Mouse (Mus musculus): Measurements from ENCODE around the gene Cyyr1. TPM values are rescaled to one million over a fixed set of nuclear protein-coding genes. Genes with fewer than 3 reads are reported as not detected.

The Cyyr1 gene
- total RNA-seq, 4 experiments from 2014 or later, result 4.6 to 5.0 (median 4.9) TPM

- DNase-seq (ENCODE audit: low spot score in 2 of 2), result no peak
These were observed 83.1 kb downstream of the Cyyr1 start for GRCm38 (mm10) chr16:85470057-85470456.

DNA sequence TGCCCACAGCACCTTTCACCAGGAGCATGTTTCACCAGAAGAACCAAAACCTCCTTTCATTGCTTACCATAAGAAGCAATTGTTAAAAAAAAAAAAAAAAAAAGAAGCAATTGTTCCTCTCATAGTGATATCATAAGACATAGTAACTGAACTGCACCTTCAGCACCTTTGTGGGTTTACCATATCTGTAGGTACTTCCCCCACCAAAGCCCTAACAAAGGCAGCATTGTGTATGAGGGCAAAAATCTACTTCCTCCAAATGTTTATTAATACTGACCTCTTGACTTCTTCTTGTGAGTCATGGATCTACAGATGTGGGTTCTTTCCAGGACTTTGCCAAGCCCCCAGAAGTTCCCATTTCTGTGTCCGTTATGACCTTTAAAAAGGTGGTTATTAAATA is 98.2 kb downstream of the Cyyr1 start:
- DNase-seq (ENCODE audit: low spot score in 2 of 2), result no peak

DNA sequence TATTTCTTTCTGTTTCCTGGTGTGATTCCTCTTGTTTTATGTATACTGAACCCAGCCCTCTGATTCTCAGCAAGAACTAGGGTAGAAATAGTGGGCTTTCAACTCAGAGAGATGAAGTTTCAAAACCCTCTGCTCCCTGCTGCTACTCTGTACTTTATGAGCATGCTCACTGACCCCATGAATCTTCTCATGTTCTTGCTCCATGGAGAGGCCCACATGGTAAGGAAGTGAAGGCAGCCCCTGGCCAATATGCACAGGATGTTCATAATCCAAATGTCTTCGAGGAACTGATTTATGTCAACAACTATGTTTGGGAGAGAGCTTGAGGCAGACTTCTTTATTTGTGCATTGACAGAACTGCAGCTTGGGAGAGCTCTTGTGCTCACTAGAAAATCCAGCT is 106.9 kb downstream of the Cyyr1 start:
- no peak for DNase-seq (ENCODE audit: low spot score in 2 of 2)

DNA sequence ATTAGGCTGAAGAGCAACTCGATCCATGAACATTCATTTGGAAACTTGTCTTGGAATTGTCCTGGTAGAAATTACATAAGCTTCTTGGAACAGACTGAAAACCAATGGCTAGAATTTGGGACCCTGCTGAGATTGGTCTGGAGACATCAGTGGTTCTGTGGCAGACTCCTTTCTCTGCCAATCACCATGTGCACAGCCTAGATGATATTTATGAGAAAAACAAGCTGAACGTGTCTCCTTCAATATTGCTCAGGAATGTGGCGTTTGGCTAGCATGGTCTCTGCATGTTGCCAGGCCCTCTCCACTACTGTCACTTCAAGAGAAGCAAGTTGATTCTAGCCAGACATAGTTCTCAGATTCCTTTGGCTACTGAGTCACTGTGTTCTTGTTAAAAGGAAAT is 107.4 kb downstream of the Cyyr1 start:
- DNase-seq (ENCODE audit: low spot score in 2 of 2), result no peak

DNA sequence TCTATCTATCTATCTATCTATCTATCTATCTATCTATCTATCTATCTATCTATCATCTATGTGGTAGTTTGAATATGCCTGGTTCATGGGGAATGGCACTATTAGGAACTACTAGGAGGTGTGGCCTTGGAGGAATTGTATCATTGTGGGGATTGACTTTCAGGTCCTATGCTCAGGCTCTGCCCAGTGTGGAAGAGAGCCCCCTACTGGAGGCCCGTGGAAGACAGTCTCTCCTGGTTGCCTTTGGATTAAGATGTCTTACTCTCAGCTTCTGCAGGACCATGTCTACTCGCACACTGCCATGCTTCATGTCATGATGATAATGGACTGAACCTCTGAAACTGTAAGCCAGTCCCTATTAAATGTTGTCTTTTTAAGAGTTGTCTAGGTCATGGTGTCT is 117.8 kb downstream of the Cyyr1 start:
- DNase-seq (ENCODE audit: low spot score in 2 of 2), result peak in 1 of 2 experiments; percentile 51

- DNase-seq (ENCODE audit: low spot score in 2 of 2), result peak; percentile 11 to 35
These were observed 124.0 kb downstream of the Cyyr1 start for GRCm38 (mm10) chr16:85429173-85429572.

DNA sequence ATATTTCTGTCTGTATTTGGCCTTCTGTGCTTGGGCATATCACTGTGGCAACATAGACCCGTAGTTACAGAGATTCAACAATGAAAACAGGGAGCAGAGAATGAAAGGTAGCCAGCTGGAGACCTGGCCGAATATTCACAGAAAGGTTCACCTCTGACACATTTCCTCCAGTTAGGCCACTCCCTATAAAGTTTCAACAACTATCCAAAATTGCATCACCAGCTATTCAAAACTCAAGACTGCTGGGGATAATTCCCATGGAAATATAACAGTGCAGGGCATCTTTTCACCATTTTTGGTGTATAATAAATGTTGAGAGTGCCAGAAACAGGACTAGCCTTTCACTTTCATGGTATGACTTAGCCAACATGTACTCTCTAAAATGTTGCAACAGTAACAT is 130.3 kb downstream of the Cyyr1 start:
- no peak for DNase-seq (ENCODE audit: low spot score in 2 of 2)

DNA sequence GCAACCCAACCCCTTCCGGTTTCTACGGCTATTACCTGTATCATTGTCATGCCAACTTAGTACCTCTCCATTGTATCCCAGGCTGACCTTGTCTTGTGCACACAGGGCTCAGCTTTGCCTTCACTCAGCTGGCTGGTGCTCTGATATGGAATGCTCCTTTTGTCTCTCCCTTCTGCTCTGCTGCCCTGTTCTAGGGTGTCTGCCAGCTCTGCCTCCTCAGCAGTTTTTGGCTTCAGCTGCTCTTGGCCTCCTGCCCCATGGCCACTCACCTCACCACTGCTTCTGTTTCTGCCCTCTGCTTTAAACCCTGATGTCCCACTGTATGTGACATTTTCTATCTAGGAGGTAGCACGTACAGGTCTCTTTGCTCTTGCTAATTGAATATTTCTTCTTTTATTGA is 137.8 kb downstream of the Cyyr1 start:
- DNase-seq (ENCODE audit: low spot score in 2 of 2), result no peak

GRCm38 (mm10) chr16:85393430-85393948 is 159.7 kb downstream of the Cyyr1 start:
- no peak for DNase-seq (ENCODE audit: low spot score in 2 of 2)

GRCm38 (mm10) chr16:85386801-85387200 is 166.4 kb downstream of the Cyyr1 start:
- no peak for DNase-seq (ENCODE audit: low spot score in 2 of 2)

Other genes with a start within 250 kb of the Cyyr1 start
- gene Adamts1, start 249.7 kb upstream of the Cyyr1 start, total RNA-seq (2022), result 10 to 100 TPM; 20.4 to 30.5 (median 25.1) TPM

Measured in layer of hippocampus, adult 8-10 months (tissue).